Mouse (Mus musculus) fat pad, adult 2 months (tissue): ENCODE results near the gene Myh13.

Experiments used
- DNase-seq: peaks from one replicate; pipeline ENCODE4 v3.0.0-alpha.2; 2011; ENCODE audit warnings: low read depth, low spot score; ENCODE audit errors: extremely low read depth

Myh13 gene

GRCm38 (mm10) chr11:67386815-67387415 is 65.5 kb downstream of the Myh13 start:
- DNase-seq, result no peak

- DNase-seq, result no peak
These were observed 69.4 kb downstream of the Myh13 start for GRCm38 (mm10) chr11:67390679-67391384.

GRCm38 (mm10) chr11:67392369-67392768 is 70.9 kb downstream of the Myh13 start:
- DNase-seq, result no peak

- DNase-seq, result no peak
These were observed 79.5 kb downstream of the Myh13 start for GRCm38 (mm10) chr11:67400956-67401355.

- DNase-seq, result no peak
These were observed 93.0 kb downstream of the Myh13 start for GRCm38 (mm10) chr11:67414346-67414940.
